Mouse (Mus musculus): ENCODE results near the gene Midn.
A peak's percentile ranks its signal among the peaks of the same experiment; 100 is the strongest.

The Midn gene

GRCm38 (mm10) chr10:80130403-80131031 lies 17.6 kb upstream of the Midn start:
- no peak for DNase-seq

- no peak for DNase-seq
Observed at GRCm38 (mm10) chr10:80131316-80131951, 16.6 kb upstream of the Midn start.

- no peak for DNase-seq
Observed at GRCm38 (mm10) chr10:80131952-80132350, 16.1 kb upstream of the Midn start.

GRCm38 (mm10) chr10:80133226-80133849 lies 14.7 kb upstream of the Midn start:
- no peak for DNase-seq

GRCm38 (mm10) chr10:80134421-80134820 lies 13.7 kb upstream of the Midn start:
- no peak for DNase-seq

GRCm38 (mm10) chr10:80135161-80135560 lies 12.9 kb upstream of the Midn start:
- no peak for DNase-seq

GRCm38 (mm10) chr10:80135641-80136040 lies 12.4 kb upstream of the Midn start:
- DNase-seq = no peak

GRCm38 (mm10) chr10:80136179-80136951 lies 11.7 kb upstream of the Midn start:
- DNase-seq = no peak

- peak; percentile 74 for DNase-seq
Observed at GRCm38 (mm10) chr10:80136952-80137625, 11.0 kb upstream of the Midn start.

- no peak for DNase-seq
Observed at GRCm38 (mm10) chr10:80137626-80138552, 10.2 kb upstream of the Midn start.

- peak; percentile 83 for DNase-seq
Observed at GRCm38 (mm10) chr10:80138553-80139438, 9.3 kb upstream of the Midn start, which contains the start of gene Atp5d. Gene Atp5d, plus strand, starts transcription at chr10:80138632.

GRCm38 (mm10) chr10:80139439-80139775 lies 8.7 kb upstream of the Midn start:
- DNase-seq = no peak

GRCm38 (mm10) chr10:80139975-80140665 lies 8.0 kb upstream of the Midn start:
- no peak for DNase-seq

- no peak for DNase-seq
Observed at GRCm38 (mm10) chr10:80140666-80141035, 7.4 kb upstream of the Midn start, which contains the start of gene Cbarp. Gene Cbarp, minus strand, starts transcription at chr10:80140835.

- DNase-seq = peak; percentile 99
Observed at GRCm38 (mm10) chr10:80141243-80141642, 6.8 kb upstream of the Midn start.

- peak; percentile 97 for DNase-seq
Observed at GRCm38 (mm10) chr10:80141786-80142529, 6.1 kb upstream of the Midn start.

GRCm38 (mm10) chr10:80142530-80142925 lies 5.5 kb upstream of the Midn start:
- DNase-seq = no peak

GRCm38 (mm10) chr10:80143664-80144063 lies 4.4 kb upstream of the Midn start:
- no peak for DNase-seq

GRCm38 (mm10) chr10:80144159-80144558 lies 3.9 kb upstream of the Midn start:
- DNase-seq = no peak
